Mouse (Mus musculus) E14TG2a.4 (cell line): ENCODE measurements around the gene Tbx19.
A peak's percentile ranks its signal among the peaks of the same experiment; 100 is the strongest.

Experiments
- H3K27me3 ChIP-seq: 2 replicates; pipeline ENCODE4 v1.6.1; 2014; ENCODE audit warnings: low read length, control low read depth; ENCODE audit not compliant: insufficient read depth
- H3K36me3 ChIP-seq: 2 replicates; pipeline ENCODE4 v1.6.1; 2014; ENCODE audit warnings: low read length, control low read depth; ENCODE audit not compliant: insufficient read depth
- H3K4me1 ChIP-seq: replicated peaks from 2 replicates; pipeline ENCODE4 v1.6.1; 2014; ENCODE audit warnings: low read depth, low read length, control low read depth
- H3K4me3 ChIP-seq: replicated peaks from 2 replicates; pipeline ENCODE4 v1.5.1; 2014; ENCODE audit warnings: mild to moderate bottlenecking, low read length
- H3K9me3 ChIP-seq: 2 replicates; pipeline ENCODE4 v1.6.1; 2014; ENCODE audit warnings: low read length, control low read depth
- CTCF ChIP-seq: conservative IDR thresholded peaks from 2 replicates; pipeline ENCODE4 v1.5.1; 2014; ENCODE audit warnings: low read length
- NANOG ChIP-seq: IDR thresholded peaks from 2 replicates; pipeline ENCODE4 v1.6.1; 2014; ENCODE audit warnings: borderline replicate concordance, low read length, mixed read lengths
- POU5F1 ChIP-seq: IDR thresholded peaks from 2 replicates; pipeline ENCODE4 v1.6.1; 2014; ENCODE audit warnings: low read length, borderline replicate concordance

Gene Tbx19

GRCm38 (mm10) chr1:165195396-165195960, 34.9 kb upstream of the Tbx19 start:
- no peaks in the 10 kb centered on the region for H3K36me3 ChIP-seq
- TF ChIP-seq CTCF (no peak), NANOG (no peak), POU5F1 (no peak)
- H3K4me1 ChIP-seq = peaks cover 46% of the 10 kb centered on the region
- no peaks in the 10 kb centered on the region for H3K9me3 ChIP-seq
- H3K27me3 ChIP-seq = peaks cover 3% of the 10 kb centered on the region; the same call in 1 of the 2 replicates
- H3K4me3 ChIP-seq = no peak overlapping the region

GRCm38 (mm10) chr1:165194662-165195013, 34.1 kb upstream of the Tbx19 start:
- Histone ChIP-seq H3K36me3 (no peaks in the 10 kb centered on the region), H3K9me3 (no peaks in the 10 kb centered on the region), H3K4me3 (peak overlapping the region; percentile 92), H3K4me1 (peaks cover 54% of the 10 kb centered on the region), H3K27me3 (peaks cover 3% of the 10 kb centered on the region; the same call in 1 of the 2 replicates)
- TF ChIP-seq POU5F1 (no peak), NANOG (no peak), CTCF (no peak)

GRCm38 (mm10) chr1:165193880-165194661, 33.5 kb upstream of the Tbx19 start, which contains the start of gene Sft2d2:
Gene Sft2d2, minus strand, starts transcription at chr1:165194438.
- Histone ChIP-seq H3K4me3 (peak within 1 kb of the TSS; percentile 92), H3K27me3 (peaks cover 3% of the 10 kb centered on the region; the same call in 1 of the 2 replicates), H3K36me3 (no peaks in the 10 kb centered on the region), H3K9me3 (no peaks in the 10 kb centered on the region), H3K4me1 (peaks cover 60% of the 10 kb centered on the region)
- no peak for TF ChIP-seq CTCF
- no peak for TF ChIP-seq POU5F1
- no peak for TF ChIP-seq NANOG

GRCm38 (mm10) chr1:165193426-165193825, 32.9 kb upstream of the Tbx19 start:
- H3K9me3 ChIP-seq = no peaks in the 10 kb centered on the region
- H3K36me3 ChIP-seq = no peaks in the 10 kb centered on the region
- TF ChIP-seq POU5F1 (no peak), NANOG (no peak), CTCF (no peak)
- peaks cover 3% of the 10 kb centered on the region; the same call in 1 of the 2 replicates for H3K27me3 ChIP-seq
- H3K4me1 ChIP-seq = peaks cover 60% of the 10 kb centered on the region
- H3K4me3 ChIP-seq = peak overlapping the region; percentile 92

- Histone ChIP-seq H3K27me3 (peaks cover 3% of the 10 kb centered on the region; the same call in 1 of the 2 replicates), H3K9me3 (no peaks in the 10 kb centered on the region), H3K36me3 (peaks cover 3% of the 10 kb centered on the region; the same call in 1 of the 2 replicates), H3K4me3 (peak overlapping the region; percentile 92; the same call in 1 of the 2 replicates), H3K4me1 (peaks cover 63% of the 10 kb centered on the region)
- TF ChIP-seq POU5F1 = no peak
These were observed 32.2 kb upstream of the Tbx19 start for GRCm38 (mm10) chr1:165192714-165193264.

- no peaks in the 10 kb centered on the region for H3K9me3 ChIP-seq
- TF ChIP-seq CTCF (no peak), NANOG (no peak), POU5F1 (no peak)
- H3K36me3 ChIP-seq = peaks cover 10% of the 10 kb centered on the region; the same call in 1 of the 2 replicates
These were observed 31.5 kb upstream of the Tbx19 start for GRCm38 (mm10) chr1:165192102-165192501.

GRCm38 (mm10) chr1:165191611-165192010, 31.0 kb upstream of the Tbx19 start:
- peaks cover 14% of the 10 kb centered on the region for H3K36me3 ChIP-seq
- H3K27me3 ChIP-seq = no peaks in the 10 kb centered on the region; the same call in 1 of the 2 replicates
- no peak overlapping the region for H3K4me3 ChIP-seq
- H3K9me3 ChIP-seq = no peaks in the 10 kb centered on the region
- H3K4me1 ChIP-seq = peaks cover 65% of the 10 kb centered on the region
- no peak for TF ChIP-seq NANOG
- TF ChIP-seq POU5F1 = no peak
- no peak for TF ChIP-seq CTCF

More at GRCm38 (mm10) chr1:165192102-165192501, 31.5 kb upstream of the Tbx19 start:
- Histone ChIP-seq H3K4me1 (peaks cover 60% of the 10 kb centered on the region), H3K27me3 (no peaks in the 10 kb centered on the region; the same call in 1 of the 2 replicates), H3K4me3 (no peak overlapping the region)

- peaks cover 66% of the 10 kb centered on the region for H3K4me1 ChIP-seq
- peaks cover 16% of the 10 kb centered on the region for H3K36me3 ChIP-seq
- TF ChIP-seq CTCF (no peak), POU5F1 (no peak), NANOG (no peak)
- H3K9me3 ChIP-seq = no peaks in the 10 kb centered on the region
- H3K4me3 ChIP-seq = no peak overlapping the region
- no peaks in the 10 kb centered on the region; the same call in 1 of the 2 replicates for H3K27me3 ChIP-seq
These were observed 30.1 kb upstream of the Tbx19 start for GRCm38 (mm10) chr1:165190571-165191273.
